Mouse (Mus musculus) frontal cortex, postnatal 10 days (tissue): ENCODE measurements around the gene Aqp12.

ENCODE experiments used
- DNase-seq, 2 experiments: peaks; one replicate each; pipeline ENCODE4 v3.0.0; 2022; ENCODE audit warnings: low spot score in 2 of 2, mixed read lengths in 1 of 2

The Aqp12 gene

GRCm38 (mm10) chr1:93006061-93006460 lies at the start of gene Aqp12:
TSS of gene Aqp12 (plus strand) at chr1:93006334.
- DNase-seq = no peak

GRCm38 (mm10) chr1:92956571-92957335 lies 49.4 kb upstream of the Aqp12 start:
- DNase-seq = peak; percentile 36 to 70

- peak in 1 of 2 experiments; percentile 0 for DNase-seq
Observed at GRCm38 (mm10) chr1:92958999-92959398, 47.1 kb upstream of the Aqp12 start.

GRCm38 (mm10) chr1:92970791-92971190 lies 35.3 kb upstream of the Aqp12 start:
- peak in 1 of 2 experiments; percentile 2 for DNase-seq

- no peak for DNase-seq
Observed at GRCm38 (mm10) chr1:92971879-92972795, 34.0 kb upstream of the Aqp12 start.

- peak in 1 of 2 experiments; percentile 26 for DNase-seq
Observed at GRCm38 (mm10) chr1:92972854-92973253, 33.3 kb upstream of the Aqp12 start.

- DNase-seq = no peak
Observed at GRCm38 (mm10) chr1:92976141-92976566, 30.0 kb upstream of the Aqp12 start.

GRCm38 (mm10) chr1:92978645-92979044 lies 27.5 kb upstream of the Aqp12 start:
- no peak for DNase-seq

GRCm38 (mm10) chr1:92979073-92979602 lies 27.0 kb upstream of the Aqp12 start:
- no peak for DNase-seq

- no peak for DNase-seq
Observed at GRCm38 (mm10) chr1:92981056-92981845, 24.9 kb upstream of the Aqp12 start.

- DNase-seq = no peak
Observed at GRCm38 (mm10) chr1:92982931-92983605, 23.1 kb upstream of the Aqp12 start.

- DNase-seq = no peak
Observed at GRCm38 (mm10) chr1:92984999-92985398, 21.1 kb upstream of the Aqp12 start.

- peak in 1 of 2 experiments; percentile 0 for DNase-seq
Observed at GRCm38 (mm10) chr1:92988894-92989293, 17.2 kb upstream of the Aqp12 start.

GRCm38 (mm10) chr1:92989891-92990290 lies 16.2 kb upstream of the Aqp12 start:
- DNase-seq = peak in 1 of 2 experiments; percentile 0

GRCm38 (mm10) chr1:92992214-92992855 lies 13.8 kb upstream of the Aqp12 start:
- DNase-seq = no peak

- no peak for DNase-seq
Observed at GRCm38 (mm10) chr1:92992880-92993279, 13.3 kb upstream of the Aqp12 start.

- no peak for DNase-seq
Observed at GRCm38 (mm10) chr1:93009196-93009595, 3.1 kb downstream of the Aqp12 start.

GRCm38 (mm10) chr1:93010731-93011130 lies 4.6 kb downstream of the Aqp12 start:
- no peak for DNase-seq

GRCm38 (mm10) chr1:93012103-93012585 lies 6.0 kb downstream of the Aqp12 start:
- DNase-seq = no peak

GRCm38 (mm10) chr1:93013367-93013766 lies 7.2 kb downstream of the Aqp12 start:
- no peak for DNase-seq
